Mouse (Mus musculus) hindbrain, postnatal 0 days (tissue): ENCODE measurements around the gene Vpreb3. TPM values are rescaled to one million over a fixed set of nuclear protein-coding genes. Genes with fewer than 3 reads are reported as not detected.

Experiments
- ATAC-seq: fragments of 200-750 bp; cut with Nextera tagmentation; 2 replicates; pipeline ENCODE4 v1.8.0; 2017; ENCODE audit warnings: mild to moderate bottlenecking, moderate TSS enrichment, moderate library complexity
- DNase-seq: peaks from one replicate; pipeline ENCODE4 v3.0.0-alpha.2; 2015; ENCODE audit warnings: low spot score
- H3K27ac ChIP-seq: fragments of 300-500 bp; sonication (generic); 2 replicates; pipeline ENCODE4 v1.5.1; 2014; ENCODE audit warnings: mild to moderate bottlenecking
- H3K27me3 ChIP-seq: fragments of 300-500 bp; sonication (generic); 2 replicates; pipeline ENCODE4 v1.6.1; 2014; ENCODE audit warnings: low read length, mixed read lengths; ENCODE audit not compliant: insufficient read depth
- H3K36me3 ChIP-seq: fragments of 300-500 bp; sonication (generic); 2 replicates; pipeline ENCODE4 v1.6.1; 2014; ENCODE audit warnings: low read length, mixed read lengths; ENCODE audit not compliant: insufficient read depth
- H3K4me1 ChIP-seq: fragments of 300-500 bp; sonication (generic); 2 replicates; pipeline ENCODE4 v1.6.1; 2014; ENCODE audit warnings: antibody characterized with exemption, low read length, mixed read lengths; ENCODE audit not compliant: insufficient read depth
- H3K4me2 ChIP-seq: fragments of 300-500 bp; sonication (generic); 2 replicates; pipeline ENCODE4 v1.6.1; 2014; ENCODE audit warnings: low read depth, mild to moderate bottlenecking, low read length, moderate library complexity, mixed read lengths
- H3K4me3 ChIP-seq: fragments of 300-500 bp; sonication (generic); 2 replicates; pipeline ENCODE4 v1.5.1; 2014; ENCODE audit warnings: low read length
- H3K9ac ChIP-seq: fragments of 300-500 bp; sonication (generic); replicated peaks from 2 replicates; pipeline ENCODE4 v1.6.1; 2014; ENCODE audit warnings: mild to moderate bottlenecking, low read length, moderate library complexity, mixed read lengths
- H3K9me3 ChIP-seq: fragments of 300-500 bp; sonication (generic); 2 replicates; pipeline ENCODE4 v1.6.1; 2016; ENCODE audit warnings: low read length, mixed read lengths
- CTCF ChIP-seq: IDR thresholded peaks from 2 replicates; pipeline ENCODE4 v1.5.1; 2016; ENCODE audit warnings: antibody characterized with exemption, control low read depth, low read depth
- WGBS: fragments of 180-500 bp; shearing (Covaris S2); extraction: QIAGEN DNeasy Blood & Tissue Kit; methylation state at CpG from one replicate; pipeline ENCODE4 v1.1.7; 2014; 5-methylcytosine and 5-hydroxymethylcytosine counted together
- polyA plus RNA-seq: library from polyadenylated mRNA; unstranded; fragments of >200 nt; fragmentation: Nextera tagmentation; extraction: Ambion mirVana; gene quantifications from 2 replicates; pipeline ENCODE4 v1.2.1, GENCODE M21; 2015
- total RNA-seq: library from RNA; depleted of rRNA; stranded (reverse); fragments of >200 nt; gene quantifications from 2 replicates; pipeline ENCODE4 v1.2.3, GENCODE M21; 2014

The Vpreb3 gene
- total and polyA plus RNA-seq, 2 experiments from 2014 or later = 0.75 TPM; not detected in 1

DNA sequence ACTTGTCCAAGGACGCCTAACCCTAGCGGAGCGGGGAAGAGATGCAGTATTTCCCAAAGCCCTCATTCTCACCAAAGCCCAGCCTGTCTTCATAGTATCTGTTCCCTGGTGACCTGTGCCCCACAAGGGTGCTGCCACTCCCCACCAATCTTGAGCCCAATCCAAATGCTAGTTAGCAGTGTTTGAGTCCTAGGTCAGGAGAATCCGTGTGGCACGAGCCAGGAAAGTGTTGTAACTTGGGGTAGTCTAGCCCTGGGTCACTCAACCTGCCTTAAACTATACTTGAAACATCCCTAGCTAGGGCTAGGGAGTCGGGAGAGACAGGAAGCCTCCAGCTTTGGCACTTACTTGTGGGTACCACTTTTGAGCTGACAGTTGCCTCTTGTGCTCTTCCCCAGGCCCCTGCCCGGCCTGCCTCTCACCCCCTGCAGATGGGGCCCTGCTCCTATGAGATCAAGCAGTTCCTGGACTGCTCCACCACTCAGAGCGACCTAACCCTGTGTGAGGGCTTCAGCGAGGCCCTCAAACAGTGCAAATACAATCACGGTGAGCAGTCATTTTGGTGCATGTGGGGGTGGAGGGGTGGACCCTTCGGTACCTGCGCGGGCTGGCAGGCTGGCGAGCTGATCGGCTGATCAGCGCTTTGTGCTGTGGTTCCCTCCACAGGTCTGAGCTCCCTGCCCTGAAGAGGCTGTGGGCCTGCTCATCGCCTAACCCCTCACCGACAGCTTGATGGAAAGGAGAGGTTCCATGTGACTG, 5.8 kb upstream of the Vpreb3 start:
- no peaks in the 10 kb centered on the region for H3K36me3 ChIP-seq
- peak overlapping the region; percentile 85 for H3K4me2 ChIP-seq
- 46% methylated on average over 18 of the region's 18 CpGs for WGBS
- DNase-seq = no peak
- no peaks in the 10 kb centered on the region for H3K27me3 ChIP-seq
- H3K9ac ChIP-seq = no peak overlapping the region
- peaks cover 10% of the 10 kb centered on the region; the same call in 1 of the 2 replicates for H3K4me1 ChIP-seq
- no peak for TF ChIP-seq CTCF
- H3K9me3 ChIP-seq = no peaks in the 10 kb centered on the region
- no peak overlapping the region for H3K27ac ChIP-seq
- H3K4me3 ChIP-seq = 0 out of 2 replicates have a peak overlapping the region, but pooled peaks have one; percentile 66
- ATAC-seq = no peak

- 46% methylated on average over 10 of the region's 10 CpGs for WGBS
- H3K36me3 ChIP-seq = no peaks in the 10 kb centered on the region
- H3K9me3 ChIP-seq = no peaks in the 10 kb centered on the region
- TF ChIP-seq CTCF = no peak
- no peak overlapping the region for H3K9ac ChIP-seq
- peaks cover under 1% of the 10 kb centered on the region; the same call in 1 of the 2 replicates for H3K4me1 ChIP-seq
- DNase-seq (no peak), ATAC-seq (no peak)
- no peaks in the 10 kb centered on the region for H3K27me3 ChIP-seq
- H3K4me3 ChIP-seq = no peak overlapping the region
- H3K4me2 ChIP-seq = peak overlapping the region; percentile 85; the same call in 1 of the 2 replicates
- no peak overlapping the region for H3K27ac ChIP-seq
These were observed 4.8 kb upstream of the Vpreb3 start for GRCm38 (mm10) chr10:75937851-75938643.

DNA sequence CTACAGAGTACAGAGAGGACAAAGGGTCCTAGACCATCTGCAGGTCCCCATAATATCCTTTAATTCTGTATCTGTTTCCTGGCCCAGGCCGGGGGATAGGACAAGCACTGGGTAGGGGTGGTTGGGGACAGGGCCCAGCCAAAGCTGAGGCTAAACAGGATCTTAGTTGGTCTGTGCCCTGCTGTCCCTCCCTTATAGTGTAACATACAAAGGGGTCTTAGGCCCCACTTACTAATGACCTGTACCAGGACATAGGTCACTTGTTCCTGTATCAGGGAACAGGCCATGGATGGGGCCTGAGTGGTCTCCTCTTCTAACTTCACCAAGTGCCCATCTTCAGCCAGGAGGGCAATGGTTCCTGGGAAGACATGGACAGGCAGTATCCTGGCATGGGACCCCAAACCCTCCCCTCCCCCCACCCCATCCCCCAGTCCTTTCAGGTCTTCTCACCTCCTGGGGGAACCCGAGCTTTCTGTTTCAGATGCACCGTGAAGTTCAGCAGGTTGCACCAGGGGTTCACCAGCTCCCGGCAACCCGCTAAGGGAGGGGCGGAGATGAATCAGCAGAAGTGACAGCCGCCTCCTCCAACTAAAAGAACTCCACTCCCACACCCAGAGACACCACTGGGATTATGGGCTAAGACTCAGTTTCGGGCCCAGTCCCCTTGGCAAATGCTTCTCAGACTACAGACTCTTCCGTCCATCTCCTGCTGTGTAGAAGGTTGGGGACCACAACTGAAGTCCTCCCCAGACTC, 3.2 kb upstream of the Vpreb3 start:
- Histone ChIP-seq H3K27ac (no peak overlapping the region), H3K9ac (no peak overlapping the region), H3K4me3 (no peak overlapping the region), H3K4me2 (no peak overlapping the region), H3K36me3 (no peaks in the 10 kb centered on the region), H3K9me3 (no peaks in the 10 kb centered on the region), H3K27me3 (no peaks in the 10 kb centered on the region), H3K4me1 (peaks cover 5% of the 10 kb centered on the region; the same call in 1 of the 2 replicates)
- DNase-seq (no peak), ATAC-seq (no peak)
- no peak for TF ChIP-seq CTCF
- WGBS = 43% methylated on average over 9 of the region's 9 CpGs

DNA sequence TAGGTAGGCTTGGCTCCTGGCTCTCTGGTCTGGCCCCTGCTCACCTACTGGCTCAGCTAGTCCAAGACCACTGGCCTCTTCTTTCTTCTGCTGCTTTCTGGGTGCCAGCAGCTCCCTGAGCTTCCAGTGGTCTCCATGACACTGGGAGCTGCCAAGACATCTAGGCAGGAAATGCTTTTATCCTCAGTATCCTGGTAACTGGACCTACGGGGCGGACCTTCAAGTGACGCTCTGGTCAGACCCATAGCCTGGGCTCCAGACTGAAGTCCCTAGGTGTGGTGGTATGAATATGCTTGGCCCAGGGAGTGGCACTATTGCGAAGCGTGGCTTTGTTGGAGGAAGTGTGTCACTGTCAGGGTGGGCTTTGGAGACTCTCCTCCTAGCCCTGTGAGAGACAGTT, 2.3 kb upstream of the Vpreb3 start, which contains the start of gene Gm867:
Gene Gm867, minus strand, starts transcription at position 153 of the 400 bp plus-strand sequence.
- peaks cover 5% of the 10 kb centered on the region; the same call in 1 of the 2 replicates for H3K4me1 ChIP-seq
- no peak for TF ChIP-seq CTCF
- no peak for ATAC-seq

DNA sequence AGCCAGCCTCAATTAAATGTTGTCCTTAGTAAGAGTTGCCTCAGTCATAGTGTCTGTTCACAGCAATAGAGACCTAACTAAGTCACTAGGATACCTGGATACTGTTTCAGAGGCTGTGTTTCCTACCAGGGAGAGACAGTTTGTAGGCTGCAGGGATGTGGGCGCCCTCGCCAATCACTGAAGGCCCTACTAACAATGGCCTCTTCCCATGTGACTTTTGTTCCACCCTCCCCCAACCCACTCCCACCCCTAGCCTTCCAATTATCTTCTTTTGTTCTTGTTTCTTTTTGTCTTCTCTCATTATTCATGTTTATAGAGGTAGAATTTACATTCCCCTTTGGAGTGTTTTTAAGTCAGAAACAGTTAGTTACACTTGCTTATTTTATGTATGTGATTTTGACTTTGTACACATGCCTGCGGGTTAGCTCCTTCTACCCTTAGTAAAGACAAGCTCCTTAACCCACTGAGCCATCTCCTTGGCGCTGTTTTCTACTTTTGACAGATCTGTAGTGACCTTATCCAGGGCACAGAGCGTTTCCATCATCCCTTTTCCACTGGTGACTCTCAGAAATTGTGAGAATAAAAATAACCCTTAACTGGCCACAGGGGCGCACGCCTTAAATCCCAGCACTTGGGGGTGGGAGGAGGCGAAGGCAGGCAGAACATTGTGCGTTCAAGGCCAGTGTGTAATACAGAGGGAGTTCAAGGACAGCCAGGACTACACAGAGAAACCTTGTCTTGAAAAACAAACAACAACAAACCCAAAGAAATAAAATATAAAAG, 1.6 kb upstream of the Vpreb3 start:
- no peak overlapping the region for H3K27ac ChIP-seq
- no peak for DNase-seq
- no peak overlapping the region for H3K4me3 ChIP-seq
- 62% methylated on average over 9 of the region's 9 CpGs for WGBS
- no peak for TF ChIP-seq CTCF
- H3K9ac ChIP-seq = no peak overlapping the region
- H3K36me3 ChIP-seq = no peaks in the 10 kb centered on the region
- H3K27me3 ChIP-seq = no peaks in the 10 kb centered on the region
- peaks cover 5% of the 10 kb centered on the region; the same call in 1 of the 2 replicates for H3K4me1 ChIP-seq
- no peak for ATAC-seq
- H3K9me3 ChIP-seq = no peaks in the 10 kb centered on the region
- H3K4me2 ChIP-seq = no peak overlapping the region

More for the DNA sequence above, 2.3 kb upstream of the Vpreb3 start, which contains the start of gene Gm867:
- Histone ChIP-seq H3K27ac (no peak within 1 kb of the TSS), H3K27me3 (no peaks in the 10 kb centered on the region), H3K36me3 (no peaks in the 10 kb centered on the region), H3K4me2 (no peak within 1 kb of the TSS), H3K4me3 (no peak within 1 kb of the TSS), H3K9ac (no peak within 1 kb of the TSS), H3K9me3 (no peaks in the 10 kb centered on the region)
- 57% methylated on average over 5 of the region's 5 CpGs for WGBS
- DNase-seq = no peak
